Mouse (Mus musculus) spleen, adult 12 weeks (tissue): ENCODE results near the gene Lmo2.

Experiments used
- DNase-seq: peaks from one replicate; pipeline ENCODE4 v3.0.0; 2022; ENCODE audit warnings: low spot score

Gene Lmo2

GRCm38 (mm10) chr2:103957649-103958546 lies at the start of gene Lmo2:
Lmo2 (plus strand) TSS chr2:103957986.
- DNase-seq, result peak; percentile 62

- DNase-seq, result no peak
These were observed 47.2 kb upstream of the Lmo2 start for GRCm38 (mm10) chr2:103910601-103911000.

- no peak for DNase-seq
These were observed 45.1 kb upstream of the Lmo2 start for GRCm38 (mm10) chr2:103912481-103913251.

- DNase-seq, result no peak
These were observed 44.5 kb upstream of the Lmo2 start for GRCm38 (mm10) chr2:103913252-103913650.

GRCm38 (mm10) chr2:103916069-103916468 lies 41.7 kb upstream of the Lmo2 start:
- no peak for DNase-seq

GRCm38 (mm10) chr2:103917375-103917774 lies 40.4 kb upstream of the Lmo2 start:
- DNase-seq, result no peak

GRCm38 (mm10) chr2:103918375-103918774 lies 39.4 kb upstream of the Lmo2 start:
- no peak for DNase-seq

GRCm38 (mm10) chr2:103919488-103919887 lies 38.3 kb upstream of the Lmo2 start:
- DNase-seq, result no peak

GRCm38 (mm10) chr2:103926586-103927113 lies 31.1 kb upstream of the Lmo2 start:
- no peak for DNase-seq

GRCm38 (mm10) chr2:103927610-103928145 lies 30.1 kb upstream of the Lmo2 start:
- DNase-seq, result no peak

GRCm38 (mm10) chr2:103930306-103931019 lies 27.3 kb upstream of the Lmo2 start:
- DNase-seq, result no peak

- DNase-seq, result no peak
These were observed 26.3 kb upstream of the Lmo2 start for GRCm38 (mm10) chr2:103931511-103931911.

- no peak for DNase-seq
These were observed 25.8 kb upstream of the Lmo2 start for GRCm38 (mm10) chr2:103932025-103932424.

GRCm38 (mm10) chr2:103932480-103932879 lies 25.3 kb upstream of the Lmo2 start:
- DNase-seq, result no peak

GRCm38 (mm10) chr2:103934270-103934669 lies 23.5 kb upstream of the Lmo2 start:
- no peak for DNase-seq

- DNase-seq, result no peak
These were observed 23.1 kb upstream of the Lmo2 start for GRCm38 (mm10) chr2:103934670-103935069.

- DNase-seq, result no peak
These were observed 21.9 kb upstream of the Lmo2 start for GRCm38 (mm10) chr2:103935691-103936435.

GRCm38 (mm10) chr2:103936666-103937065 lies 21.1 kb upstream of the Lmo2 start:
- DNase-seq, result no peak

GRCm38 (mm10) chr2:103937670-103938069 lies 20.1 kb upstream of the Lmo2 start:
- DNase-seq, result no peak

GRCm38 (mm10) chr2:103938573-103938972 lies 19.2 kb upstream of the Lmo2 start:
- DNase-seq, result no peak

GRCm38 (mm10) chr2:103939003-103939402 lies 18.8 kb upstream of the Lmo2 start:
- DNase-seq, result no peak
